Mouse (Mus musculus): ENCODE data around the gene Olfr824. TPM values are rescaled to one million over a fixed set of nuclear protein-coding genes. Genes with fewer than 3 reads are reported as not detected.
"Not testable (repeated sequence)": the region's sequence is repeated elsewhere in the genome, so short reads cannot be mapped to it uniquely, and the experiment has no call there.

The Olfr824 gene
- not detected in 2 replicates for polyA plus RNA-seq (2015; fragmentation: Nextera tagmentation; extraction: Ambion mirVana)

- not testable (repeated sequence) for H3K9ac ChIP-seq (replicated peaks; ENCODE audit: low read depth, low read length); H3K36me3 ChIP-seq (ENCODE audit: control insufficient read depth, insufficient read depth); H3K27me3 ChIP-seq (replicated peaks; ENCODE audit: control insufficient read depth, insufficient read depth, low read length); H3K27ac ChIP-seq (ENCODE audit: low read length); H3K4me3 ChIP-seq (replicated peaks; ENCODE audit: low read length); ATAC-seq; H3K4me1 ChIP-seq (replicated peaks; ENCODE audit: control insufficient read depth, insufficient read depth, low read length); H3K9me3 ChIP-seq (ENCODE audit: control insufficient read depth, low read length); H3K4me2 ChIP-seq (ENCODE audit: low read length)
Measured at GRCm38 (mm10) chr10:130129900-130130299, at the start of gene Olfr824. Gene Olfr824 (minus strand): TSS chr10:130130000.

GRCm38 (mm10) chr10:130166666-130167065 is 36.9 kb upstream of the Olfr824 start, which contains the start of gene Olfr825:
Gene Olfr825 (minus strand): TSS chr10:130166766.
- H3K36me3 ChIP-seq (ENCODE audit: control insufficient read depth, insufficient read depth): no peaks in the 10 kb centered on the region
- no peak within 1 kb of the TSS for H3K4me3 ChIP-seq (replicated peaks; ENCODE audit: low read length)
- ATAC-seq: no peak
- H3K4me1 ChIP-seq (replicated peaks; ENCODE audit: control insufficient read depth, insufficient read depth, low read length): no peaks in the 10 kb centered on the region
- H3K27me3 ChIP-seq (replicated peaks; ENCODE audit: control insufficient read depth, insufficient read depth, low read length): no peaks in the 10 kb centered on the region
- no peak within 1 kb of the TSS for H3K27ac ChIP-seq (ENCODE audit: low read length)
- no peaks in the 10 kb centered on the region; the same call in 1 of the 2 replicates for H3K9me3 ChIP-seq (ENCODE audit: control insufficient read depth, low read length)
- no peak within 1 kb of the TSS for H3K4me2 ChIP-seq (ENCODE audit: low read length)
- no peak within 1 kb of the TSS for H3K9ac ChIP-seq (replicated peaks; ENCODE audit: low read depth, low read length)

- Histone ChIP-seq H3K36me3 (ENCODE audit: control insufficient read depth, insufficient read depth) (no peaks in the 10 kb centered on the region), H3K27ac (ENCODE audit: low read length) (no peak overlapping the region), H3K27me3 (replicated peaks; ENCODE audit: control insufficient read depth, insufficient read depth, low read length) (no peaks in the 10 kb centered on the region), H3K9ac (replicated peaks; ENCODE audit: low read depth, low read length) (no peak overlapping the region), H3K4me1 (replicated peaks; ENCODE audit: control insufficient read depth, insufficient read depth, low read length) (no peaks in the 10 kb centered on the region), H3K4me3 (replicated peaks; ENCODE audit: low read length) (no peak overlapping the region), H3K4me2 (ENCODE audit: low read length) (no peak overlapping the region), H3K9me3 (ENCODE audit: control insufficient read depth, low read length) (no peaks in the 10 kb centered on the region)
- ATAC-seq: no peak
Measured at GRCm38 (mm10) chr10:130165196-130165595, 35.4 kb upstream of the Olfr824 start.

GRCm38 (mm10) chr10:130144121-130144520 is 14.3 kb upstream of the Olfr824 start:
- Histone ChIP-seq H3K9me3 (ENCODE audit: control insufficient read depth, low read length) (no peaks in the 10 kb centered on the region), H3K36me3 (ENCODE audit: control insufficient read depth, insufficient read depth) (no peaks in the 10 kb centered on the region), H3K9ac (replicated peaks; ENCODE audit: low read depth, low read length) (no peak overlapping the region), H3K4me1 (replicated peaks; ENCODE audit: control insufficient read depth, insufficient read depth, low read length) (no peaks in the 10 kb centered on the region), H3K27me3 (replicated peaks; ENCODE audit: control insufficient read depth, insufficient read depth, low read length) (no peaks in the 10 kb centered on the region), H3K4me2 (ENCODE audit: low read length) (no peak overlapping the region), H3K27ac (ENCODE audit: low read length) (no peak overlapping the region), H3K4me3 (replicated peaks; ENCODE audit: low read length) (no peak overlapping the region)
- no peak for ATAC-seq
- 86% methylated on average over 5 of the region's 5 CpGs for WGBS

GRCm38 (mm10) chr10:130142481-130142880 is 12.7 kb upstream of the Olfr824 start:
- ATAC-seq; H3K27me3 ChIP-seq (replicated peaks; ENCODE audit: control insufficient read depth, insufficient read depth, low read length); H3K27ac ChIP-seq (ENCODE audit: low read length); H3K9ac ChIP-seq (replicated peaks; ENCODE audit: low read depth, low read length); H3K4me2 ChIP-seq (ENCODE audit: low read length); H3K4me3 ChIP-seq (replicated peaks; ENCODE audit: low read length); H3K4me1 ChIP-seq (replicated peaks; ENCODE audit: control insufficient read depth, insufficient read depth, low read length); H3K36me3 ChIP-seq (ENCODE audit: control insufficient read depth, insufficient read depth); H3K9me3 ChIP-seq (ENCODE audit: control insufficient read depth, low read length): not testable (repeated sequence)
- WGBS: 84% methylated on average over 5 of the region's 5 CpGs

- Histone ChIP-seq H3K27me3 (replicated peaks; ENCODE audit: control insufficient read depth, insufficient read depth, low read length) (no peaks in the 10 kb centered on the region), H3K27ac (ENCODE audit: low read length) (no peak overlapping the region), H3K4me3 (replicated peaks; ENCODE audit: low read length) (no peak overlapping the region), H3K9me3 (ENCODE audit: control insufficient read depth, low read length) (no peaks in the 10 kb centered on the region), H3K4me2 (ENCODE audit: low read length) (no peak overlapping the region), H3K4me1 (replicated peaks; ENCODE audit: control insufficient read depth, insufficient read depth, low read length) (no peaks in the 10 kb centered on the region), H3K36me3 (ENCODE audit: control insufficient read depth, insufficient read depth) (no peaks in the 10 kb centered on the region), H3K9ac (replicated peaks; ENCODE audit: low read depth, low read length) (no peak overlapping the region)
- ATAC-seq: no peak
Measured at GRCm38 (mm10) chr10:130134811-130135210, 5.0 kb upstream of the Olfr824 start.

- not testable (repeated sequence) for H3K4me1 ChIP-seq (replicated peaks; ENCODE audit: control insufficient read depth, insufficient read depth, low read length); H3K27ac ChIP-seq (ENCODE audit: low read length); H3K36me3 ChIP-seq (ENCODE audit: control insufficient read depth, insufficient read depth); H3K9ac ChIP-seq (replicated peaks; ENCODE audit: low read depth, low read length); H3K4me3 ChIP-seq (replicated peaks; ENCODE audit: low read length); H3K4me2 ChIP-seq (ENCODE audit: low read length); H3K9me3 ChIP-seq (ENCODE audit: control insufficient read depth, low read length); H3K27me3 ChIP-seq (replicated peaks; ENCODE audit: control insufficient read depth, insufficient read depth, low read length); ATAC-seq
- WGBS: 59% methylated on average over 3 of the region's 3 CpGs
Measured at GRCm38 (mm10) chr10:130116045-130116444, 13.8 kb downstream of the Olfr824 start.

GRCm38 (mm10) chr10:130115283-130115682 is 14.5 kb downstream of the Olfr824 start, which contains the start of gene Olfr823:
Gene Olfr823 (minus strand): TSS chr10:130115383.
- H3K4me2 ChIP-seq (ENCODE audit: low read length); H3K9ac ChIP-seq (replicated peaks; ENCODE audit: low read depth, low read length); H3K4me3 ChIP-seq (replicated peaks; ENCODE audit: low read length); ATAC-seq; H3K27ac ChIP-seq (ENCODE audit: low read length); H3K4me1 ChIP-seq (replicated peaks; ENCODE audit: control insufficient read depth, insufficient read depth, low read length); H3K36me3 ChIP-seq (ENCODE audit: control insufficient read depth, insufficient read depth); H3K27me3 ChIP-seq (replicated peaks; ENCODE audit: control insufficient read depth, insufficient read depth, low read length); H3K9me3 ChIP-seq (ENCODE audit: control insufficient read depth, low read length): not testable (repeated sequence)
- WGBS: 100% methylated on average over 1 of the region's 1 CpGs

GRCm38 (mm10) chr10:130096104-130096503 is 33.7 kb downstream of the Olfr824 start:
- Histone ChIP-seq H3K9me3 (ENCODE audit: control insufficient read depth, low read length) (no peaks in the 10 kb centered on the region), H3K4me1 (replicated peaks; ENCODE audit: control insufficient read depth, insufficient read depth, low read length) (no peaks in the 10 kb centered on the region), H3K27me3 (replicated peaks; ENCODE audit: control insufficient read depth, insufficient read depth, low read length) (no peaks in the 10 kb centered on the region), H3K9ac (replicated peaks; ENCODE audit: low read depth, low read length) (no peak overlapping the region), H3K27ac (ENCODE audit: low read length) (no peak overlapping the region), H3K4me2 (ENCODE audit: low read length) (no peak overlapping the region), H3K36me3 (ENCODE audit: control insufficient read depth, insufficient read depth) (no peaks in the 10 kb centered on the region), H3K4me3 (replicated peaks; ENCODE audit: low read length) (no peak overlapping the region)
- no peak for ATAC-seq

- Histone ChIP-seq H3K36me3 (ENCODE audit: control insufficient read depth, insufficient read depth) (no peaks in the 10 kb centered on the region), H3K4me1 (replicated peaks; ENCODE audit: control insufficient read depth, insufficient read depth, low read length) (no peaks in the 10 kb centered on the region), H3K4me3 (replicated peaks; ENCODE audit: low read length) (no peak overlapping the region), H3K4me2 (ENCODE audit: low read length) (no peak overlapping the region), H3K9ac (replicated peaks; ENCODE audit: low read depth, low read length) (no peak overlapping the region), H3K9me3 (ENCODE audit: control insufficient read depth, low read length) (no peaks in the 10 kb centered on the region), H3K27ac (ENCODE audit: low read length) (no peak overlapping the region), H3K27me3 (replicated peaks; ENCODE audit: control insufficient read depth, insufficient read depth, low read length) (no peaks in the 10 kb centered on the region)
- peak; percentile 78 for ATAC-seq
- 26% methylated on average over 5 of the region's 5 CpGs for WGBS
Measured at GRCm38 (mm10) chr10:130092838-130093440, 36.9 kb downstream of the Olfr824 start.
